Mouse (Mus musculus) embryonic facial prominence, embryonic 10.5 days (tissue): ENCODE results near the gene Nudt1. TPM values are rescaled to one million over a fixed set of nuclear protein-coding genes. Genes with fewer than 3 reads are reported as not detected.

Source experiments
- DNase-seq: peaks from one replicate; pipeline ENCODE4 v3.0.0-alpha.2; 2017; ENCODE audit warnings: low spot score
- H3K27ac ChIP-seq: fragments of 300-500 bp; sonication (generic); replicated peaks from 2 replicates; pipeline ENCODE4 v1.5.1; 2016; ENCODE audit warnings: mild to moderate bottlenecking
- H3K27me3 ChIP-seq: fragments of 300-500 bp; sonication (generic); replicated peaks from 2 replicates; pipeline ENCODE4 v1.6.1; 2016; ENCODE audit warnings: low read depth, mild to moderate bottlenecking; ENCODE audit not compliant: poor library complexity, severe bottlenecking
- H3K36me3 ChIP-seq: fragments of 300-500 bp; sonication (generic); replicated peaks from 2 replicates; pipeline ENCODE4 v1.6.1; 2016; ENCODE audit warnings: mild to moderate bottlenecking, moderate library complexity
- H3K4me1 ChIP-seq: fragments of 300-500 bp; sonication (generic); 2 replicates; pipeline ENCODE4 v1.6.1; 2016
- H3K4me3 ChIP-seq: fragments of 300-500 bp; sonication (generic); 2 replicates; pipeline ENCODE4 v1.5.1; 2016; ENCODE audit warnings: mild to moderate bottlenecking, moderate library complexity
- H3K9me3 ChIP-seq: fragments of 300-500 bp; sonication (generic); 2 replicates; pipeline ENCODE4 v1.6.1; 2016; ENCODE audit warnings: mild to moderate bottlenecking
- WGBS: fragments of 180-500 bp; shearing (Covaris S2); methylation state at CpG from one replicate; pipeline ENCODE4 v1.1.7; 2016; 5-methylcytosine and 5-hydroxymethylcytosine counted together
- polyA plus RNA-seq: library from polyadenylated mRNA; unstranded; fragments of >200 nt; fragmentation: Nextera tagmentation; extraction: Ambion mirVana; gene quantifications from 2 replicates; pipeline ENCODE4 v1.2.1, GENCODE M21; 2016

The Nudt1 gene
- polyA plus RNA-seq, 1 experiment from 2014 or later: 55.9 TPM

- WGBS: 92% methylated on average over 3 of the region's 3 CpGs
- Histone ChIP-seq H3K9me3 (no peaks in the 10 kb centered on the region), H3K36me3 (peaks cover 59% of the 10 kb centered on the region), H3K27me3 (no peaks in the 10 kb centered on the region), H3K4me3 (no peak overlapping the region), H3K4me1 (peaks cover 22% of the 10 kb centered on the region), H3K27ac (no peak overlapping the region)
- DNase-seq: no peak
Measured at GRCm38 (mm10) chr5:140316716-140317115, 4.7 kb upstream of the Nudt1 start.

GRCm38 (mm10) chr5:140321756-140322575 lies 510 bp downstream of the Nudt1 start:
- peaks cover 22% of the 10 kb centered on the region for H3K4me1 ChIP-seq
- 3% methylated on average over 17 of the region's 17 CpGs for WGBS
- peak; percentile 26 for DNase-seq

GRCm38 (mm10) chr5:140324058-140324457 lies 2.6 kb downstream of the Nudt1 start:
- WGBS: 91% methylated on average over 5 of the region's 5 CpGs
- H3K27ac ChIP-seq: no peak overlapping the region
- H3K36me3 ChIP-seq: peaks cover 51% of the 10 kb centered on the region
- no peaks in the 10 kb centered on the region for H3K9me3 ChIP-seq
- no peak overlapping the region for H3K4me3 ChIP-seq
- DNase-seq: no peak
- peaks cover 20% of the 10 kb centered on the region for H3K4me1 ChIP-seq
- H3K27me3 ChIP-seq: no peaks in the 10 kb centered on the region

More at GRCm38 (mm10) chr5:140321756-140322575, 510 bp downstream of the Nudt1 start:
- H3K9me3 ChIP-seq: no peaks in the 10 kb centered on the region
- peaks cover 44% of the 10 kb centered on the region for H3K36me3 ChIP-seq
- peak overlapping the region; percentile 96 for H3K27ac ChIP-seq
- H3K4me3 ChIP-seq: peak overlapping the region; percentile 95
- no peaks in the 10 kb centered on the region for H3K27me3 ChIP-seq

GRCm38 (mm10) chr5:140331615-140332512 lies 10.4 kb downstream of the Nudt1 start, which contains the start of gene Mrm2:
TSS of gene Mrm2 (minus strand) at chr5:140331898.
- H3K4me3 ChIP-seq: peak within 1 kb of the TSS; percentile 82
- peaks cover 18% of the 10 kb centered on the region for H3K4me1 ChIP-seq
- H3K9me3 ChIP-seq: no peaks in the 10 kb centered on the region
- under 1% methylated on average over 39 of the region's 39 CpGs for WGBS
- DNase-seq: peak; percentile 92
- H3K27ac ChIP-seq: peak within 1 kb of the TSS; percentile 95
- peaks cover 53% of the 10 kb centered on the region for H3K36me3 ChIP-seq
- no peaks in the 10 kb centered on the region for H3K27me3 ChIP-seq

GRCm38 (mm10) chr5:140332519-140332918 lies 11.1 kb downstream of the Nudt1 start:
- H3K4me3 ChIP-seq: peak overlapping the region; percentile 82
- H3K4me1 ChIP-seq: peaks cover 18% of the 10 kb centered on the region
- no peaks in the 10 kb centered on the region for H3K27me3 ChIP-seq
- H3K27ac ChIP-seq: peak overlapping the region; percentile 95
- 61% methylated on average over 4 of the region's 4 CpGs for WGBS
- no peaks in the 10 kb centered on the region for H3K9me3 ChIP-seq
- H3K36me3 ChIP-seq: peaks cover 51% of the 10 kb centered on the region
- no peak for DNase-seq

GRCm38 (mm10) chr5:140333631-140334030 lies 12.2 kb downstream of the Nudt1 start:
- WGBS: 33% methylated on average over 2 of the region's 2 CpGs
- Histone ChIP-seq H3K4me1 (peaks cover 18% of the 10 kb centered on the region), H3K4me3 (no peak overlapping the region), H3K36me3 (peaks cover 51% of the 10 kb centered on the region), H3K27me3 (no peaks in the 10 kb centered on the region), H3K27ac (no peak overlapping the region), H3K9me3 (0 out of 2 replicates have a peak, but pooled peaks cover 2% of the 10 kb centered on the region)
- DNase-seq: peak; percentile 21

- H3K4me3 ChIP-seq: no peak overlapping the region
- peaks cover 11% of the 10 kb centered on the region for H3K4me1 ChIP-seq
- H3K27me3 ChIP-seq: no peaks in the 10 kb centered on the region
- DNase-seq: peak; percentile 42
- H3K27ac ChIP-seq: no peak overlapping the region
- H3K9me3 ChIP-seq: 0 out of 2 replicates have a peak, but pooled peaks cover 4% of the 10 kb centered on the region
- H3K36me3 ChIP-seq: peaks cover 58% of the 10 kb centered on the region
- WGBS: 80% methylated on average over 1 of the region's 1 CpGs
Measured at GRCm38 (mm10) chr5:140336680-140337079, 15.2 kb downstream of the Nudt1 start.

- H3K27ac ChIP-seq: no peak overlapping the region
- DNase-seq: no peak
- H3K4me3 ChIP-seq: no peak overlapping the region
- H3K4me1 ChIP-seq: no peaks in the 10 kb centered on the region
- WGBS: 95% methylated on average over 4 of the region's 4 CpGs
- H3K36me3 ChIP-seq: peaks cover 76% of the 10 kb centered on the region
- no peaks in the 10 kb centered on the region for H3K27me3 ChIP-seq
- 0 out of 2 replicates have a peak, but pooled peaks cover 4% of the 10 kb centered on the region for H3K9me3 ChIP-seq
Measured at GRCm38 (mm10) chr5:140338779-140339178, 17.3 kb downstream of the Nudt1 start.

- H3K27ac ChIP-seq: no peak overlapping the region
- H3K4me1 ChIP-seq: no peaks in the 10 kb centered on the region
- H3K27me3 ChIP-seq: no peaks in the 10 kb centered on the region
- H3K9me3 ChIP-seq: 0 out of 2 replicates have a peak, but pooled peaks cover 4% of the 10 kb centered on the region
- no peak for DNase-seq
- WGBS: 92% methylated on average over 3 of the region's 3 CpGs
- no peak overlapping the region for H3K4me3 ChIP-seq
- peaks cover 87% of the 10 kb centered on the region for H3K36me3 ChIP-seq
Measured at GRCm38 (mm10) chr5:140339836-140340235, 18.4 kb downstream of the Nudt1 start.

- Histone ChIP-seq H3K4me3 (no peak overlapping the region), H3K27ac (no peak overlapping the region), H3K27me3 (no peaks in the 10 kb centered on the region), H3K9me3 (0 out of 2 replicates have a peak, but pooled peaks cover 4% of the 10 kb centered on the region), H3K4me1 (no peaks in the 10 kb centered on the region), H3K36me3 (peaks cover 97% of the 10 kb centered on the region)
- WGBS: 87% methylated on average over 4 of the region's 4 CpGs
- DNase-seq: no peak
Measured at GRCm38 (mm10) chr5:140342880-140343279, 21.4 kb downstream of the Nudt1 start.

- peaks cover 89% of the 10 kb centered on the region for H3K36me3 ChIP-seq
- no peak for DNase-seq
- H3K9me3 ChIP-seq: no peaks in the 10 kb centered on the region
- no peak overlapping the region for H3K4me3 ChIP-seq
- H3K4me1 ChIP-seq: no peaks in the 10 kb centered on the region
- 93% methylated on average over 4 of the region's 4 CpGs for WGBS
- H3K27ac ChIP-seq: no peak overlapping the region
- no peaks in the 10 kb centered on the region for H3K27me3 ChIP-seq
Measured at GRCm38 (mm10) chr5:140345244-140345643, 23.8 kb downstream of the Nudt1 start.

GRCm38 (mm10) chr5:140346050-140346449 lies 24.6 kb downstream of the Nudt1 start:
- H3K4me1 ChIP-seq: no peaks in the 10 kb centered on the region
- no peaks in the 10 kb centered on the region for H3K27me3 ChIP-seq
- WGBS: 70% methylated on average over 1 of the region's 1 CpGs
- no peaks in the 10 kb centered on the region for H3K9me3 ChIP-seq
- H3K36me3 ChIP-seq: peaks cover 89% of the 10 kb centered on the region
- H3K4me3 ChIP-seq: no peak overlapping the region
- no peak overlapping the region for H3K27ac ChIP-seq
- no peak for DNase-seq
